ENCODE assay signal across 22 mouse cellular contexts in the genomic region with DNA sequence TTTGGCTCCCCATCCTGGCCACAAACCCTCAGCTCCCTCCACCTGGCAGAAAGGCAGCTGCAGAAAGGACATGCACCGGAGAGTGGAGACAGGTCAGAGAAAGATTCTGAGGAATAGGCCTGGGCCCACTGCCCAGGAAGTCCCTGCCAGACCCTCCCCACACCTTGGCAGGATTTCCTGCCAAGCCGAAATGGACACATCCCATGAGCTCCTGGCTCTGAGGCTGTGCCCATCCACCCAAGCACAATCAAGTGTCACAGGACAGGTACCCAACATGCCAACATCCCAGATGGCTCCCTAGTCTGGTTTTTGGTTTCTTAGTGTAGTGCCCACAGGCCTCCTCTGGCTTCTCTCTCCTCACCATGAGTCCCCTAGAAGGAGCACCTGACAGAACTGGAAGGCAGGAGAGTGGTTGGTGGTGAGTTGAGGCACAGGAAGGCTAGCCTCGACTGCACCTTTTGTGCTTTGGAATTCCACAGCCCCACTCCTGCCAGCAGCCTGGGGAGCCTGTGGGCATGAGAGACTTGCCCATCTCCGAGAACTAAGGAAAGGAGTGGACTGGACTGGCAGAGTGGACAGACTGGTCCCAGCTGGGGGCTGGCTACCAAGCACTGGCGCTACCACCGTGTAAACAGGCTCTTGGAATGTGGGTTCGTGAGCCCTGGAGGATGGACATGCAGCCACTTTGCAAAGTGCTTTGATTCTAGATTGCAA. TPM values are rescaled to one million over a fixed set of nuclear protein-coding genes. Genes with fewer than 3 reads are reported as not detected.
DNase-seq lines count a peak whose midpoint lies in the region; ATAC-seq and TF ChIP-seq lines count a peak whose summit lies in the region.
"Had no signal": no experiment of that assay in that cellular context is flagged by ENCODE, and none has a peak within 500 bp of the region (broad histone marks: within the 10 kb centered on the region; RNA-seq: fewer than 3 reads in every experiment).

No protein-coding gene starts in this region.

- no peak for ATAC-seq in forebrain, embryonic 13.5 days
- no peak for ATAC-seq in forebrain, embryonic 15.5 days (replicated peaks)
- ATAC-seq: forebrain, embryonic 14.5 days; inflammation-experienced regulatory T-cells, adult 6 months had no signal

- DNase-seq in MEL (ENCODE audit: low read depth, low spot score): no peak
- peak; percentile 87 for DNase-seq in cerebellum, adult 9-10 months
- DNase-seq in limb, embryonic 10.5 days (ENCODE audit: low spot score): no peak
- DNase-seq in heart, postnatal 14 days: no peak
- DNase-seq in gastrocnemius, postnatal 10 days: no peak
- no peak for DNase-seq in testis, postnatal 14 days (ENCODE audit: low spot score)
- DNase-seq: heart, adult 11 months; kidney, adult 9 months; kidney, postnatal 36 days; lung, adult 2 months; retina, postnatal 1 day; right cerebral cortex, postnatal 4 days had no signal

- TF ChIP-seq RAD21 in MEL (IDR thresholded peaks at IDR 0.05; ENCODE audit: low read depth, low read length): no peak

- H3K4me1 ChIP-seq in forebrain, embryonic 13.5 days: peaks cover 18% of the 10 kb centered on the region
- H3K4me1 ChIP-seq in forebrain, embryonic 15.5 days: peaks cover 10% of the 10 kb centered on the region
- peaks cover 4 to 9% of the 10 kb centered on the region in 2 experiments; a peak in 2 of 4 replicates for H3K4me1 ChIP-seq in MEL (ENCODE audit: control insufficient read depth in 1 of 2, insufficient read depth in 2 of 2, low read length in 2 of 2)
- peaks cover 50% of the 10 kb centered on the region for H3K4me1 ChIP-seq in limb, embryonic 10.5 days

- intact Hi-C loops in heart, postnatal 14 days (cut with DNase I): no loop called here

- WGBS in forebrain, embryonic 13.5 days: 82% methylated on average over 7 of the region's 7 CpGs
- WGBS in forebrain, embryonic 15.5 days: 71% methylated on average over 7 of the region's 7 CpGs
- 72% methylated on average over 7 of the region's 7 CpGs for WGBS in limb, embryonic 10.5 days

- H3K79me2 ChIP-seq in MEL (ENCODE audit: control insufficient read depth, insufficient read depth, low read length, poor library complexity): no peaks in the 10 kb centered on the region

- no peak for TF ChIP-seq EP300 in MEL (IDR thresholded peaks at IDR 0.05; ENCODE audit: low read depth in 1 of 2, low read length in 2 of 2)

- peaks cover 92% of the 10 kb centered on the region for H3K36me3 ChIP-seq in forebrain, embryonic 13.5 days (ENCODE audit: poor library complexity, severe bottlenecking)
- peaks cover 44% of the 10 kb centered on the region for H3K36me3 ChIP-seq in forebrain, embryonic 15.5 days
- H3K36me3 ChIP-seq in MEL (ENCODE audit: control insufficient read depth in 1 of 2, insufficient read depth in 2 of 2, low read length in 2 of 2): peaks cover 0 to 11% of the 10 kb centered on the region in 2 experiments
- H3K36me3 ChIP-seq in limb, embryonic 10.5 days: peaks cover 79% of the 10 kb centered on the region

- no peak overlapping the region for H3K4me3 ChIP-seq in forebrain, embryonic 13.5 days
- H3K4me3 ChIP-seq in forebrain, embryonic 15.5 days: no peak overlapping the region
- H3K4me3 ChIP-seq in MEL (ENCODE audit: control insufficient read depth in 1 of 2, insufficient read depth in 1 of 2, low read depth in 2 of 2, low read length in 2 of 2): no peak overlapping the region
- no peak overlapping the region for H3K4me3 ChIP-seq in limb, embryonic 10.5 days
- H3K4me3 ChIP-seq: embryonic facial prominence, embryonic 12.5 days; hindbrain, embryonic 10.5 days had no signal

- no peak for TF ChIP-seq POLR2A in MEL (IDR thresholded peaks at IDR 0.05; ENCODE audit: control insufficient read depth in 1 of 2, insufficient read depth in 1 of 2, low read depth in 1 of 2, low read length in 2 of 2, poor library complexity in 1 of 2)

- no peak overlapping the region for H3K4me2 ChIP-seq in forebrain, embryonic 13.5 days
- no peak overlapping the region for H3K4me2 ChIP-seq in forebrain, embryonic 15.5 days (replicated peaks)
- H3K4me2 ChIP-seq: embryonic facial prominence, embryonic 12.5 days; liver, embryonic 11.5 days; midbrain, embryonic 11.5 days had no signal

- TF ChIP-seq CTCF in MEL (IDR thresholded peaks at IDR 0.05 in 2 of 3, conservative IDR thresholded peaks at IDR 0.05 in 1 of 3; ENCODE audit: control insufficient read depth in 1 of 3, insufficient read depth in 1 of 3, low read depth in 2 of 3, low read length in 3 of 3, poor library complexity in 1 of 3, severe bottlenecking in 1 of 3): no peak

- no peaks in the 10 kb centered on the region for H3K9me3 ChIP-seq in forebrain, embryonic 13.5 days (replicated peaks)
- no peaks in the 10 kb centered on the region for H3K9me3 ChIP-seq in forebrain, embryonic 15.5 days
- H3K9me3 ChIP-seq in MEL (replicated peaks; ENCODE audit: insufficient read depth, low read length): no peaks in the 10 kb centered on the region
- no peaks in the 10 kb centered on the region for H3K9me3 ChIP-seq in limb, embryonic 10.5 days (replicated peaks)
- H3K9me3 ChIP-seq: embryonic facial prominence, embryonic 12.5 days; hindbrain, embryonic 10.5 days had no signal

- H3K27me3 ChIP-seq in forebrain, embryonic 13.5 days: peaks cover 6% of the 10 kb centered on the region; the same call in 1 of the 2 replicates
- H3K27me3 ChIP-seq in forebrain, embryonic 15.5 days: no peaks in the 10 kb centered on the region; the same call in 1 of the 2 replicates
- H3K27me3 ChIP-seq in MEL (ENCODE audit: control insufficient read depth in 1 of 2, insufficient read depth in 2 of 2, low read length in 2 of 2): no peaks in the 10 kb centered on the region
- peaks cover 44% of the 10 kb centered on the region for H3K27me3 ChIP-seq in limb, embryonic 10.5 days (ENCODE audit: low read depth, poor library complexity, severe bottlenecking)

- no peak overlapping the region for H3K9ac ChIP-seq in forebrain, embryonic 13.5 days
- H3K9ac ChIP-seq in forebrain, embryonic 15.5 days (replicated peaks): no peak overlapping the region
- H3K9ac ChIP-seq in MEL (ENCODE audit: control insufficient read depth, low read depth, low read length, poor library complexity, severe bottlenecking): no peak overlapping the region
- H3K9ac ChIP-seq: embryonic facial prominence, embryonic 12.5 days had no signal

- H3K27ac ChIP-seq in forebrain, embryonic 13.5 days: 0 out of 2 replicates have a peak overlapping the region, but pooled peaks have one; percentile 6
- H3K27ac ChIP-seq in forebrain, embryonic 15.5 days (replicated peaks): no peak overlapping the region
- H3K27ac ChIP-seq in MEL (ENCODE audit: control insufficient read depth, low read depth, low read length): no peak overlapping the region
- peak overlapping the region; percentile 37 for H3K27ac ChIP-seq in limb, embryonic 10.5 days
- H3K27ac ChIP-seq: embryonic facial prominence, embryonic 12.5 days; hindbrain, embryonic 10.5 days; macrophage had no signal

TF ChIP-seq in MEL, 35 proteins besides CTCF, POLR2A, EP300 and RAD21:
- TF ChIP-seq POLR2AphosphoS2 (IDR thresholded peaks at IDR 0.05; ENCODE audit: low read length) (0 out of 2 replicates have a peak, but pooled peaks have one; percentile 62), GABPA (IDR thresholded peaks at IDR 0.05; ENCODE audit: low read depth, low read length) (no peak)

RNA-seq across cellular contexts. Expression of gene Yars, which starts 31.0 kb away (rescaled TPM):
- 100 and 106 TPM in 2 replicates for polyA plus RNA-seq in forebrain, embryonic 13.5 days (2015; fragmentation: Nextera tagmentation; extraction: Ambion mirVana)
- polyA plus RNA-seq in forebrain, embryonic 15.5 days (2015; fragmentation: Nextera tagmentation; extraction: Ambion mirVana): 106 and 115 TPM in 2 replicates
- 89.5 and 113 TPM in 2 replicates for total RNA-seq in MEL (2012; rRNA removed)
- polyA plus RNA-seq in MEL (2012; ENCODE audit: insufficient read depth in 1 of 2, insufficient read length in 2 of 2, low read depth in 1 of 2, low replicate concordance in 2 of 2, missing spikeins in 1 of 2): 100 to 1,000 TPM; 179 to 539 TPM
- 98.9 and 103 TPM in 2 replicates for polyA plus RNA-seq in limb, embryonic 10.5 days (2016; fragmentation: Nextera tagmentation; extraction: Ambion mirVana)
- total RNA-seq in heart, postnatal 14 days (2021): 10 to 100 TPM; 26.5 to 30.5 TPM
- 10 to 100 TPM; 35.5 to 48.5 TPM for total RNA-seq in gastrocnemius, postnatal 10 days (2021)

RNA-seq across cellular contexts. Expression of gene S100pbp, which starts 31.0 kb away (rescaled TPM):
- polyA plus RNA-seq in forebrain, embryonic 13.5 days (2015; fragmentation: Nextera tagmentation; extraction: Ambion mirVana): 15.6 and 19.1 TPM in 2 replicates
- 15.3 and 17.2 TPM in 2 replicates for polyA plus RNA-seq in forebrain, embryonic 15.5 days (2015; fragmentation: Nextera tagmentation; extraction: Ambion mirVana)
- total RNA-seq in MEL (2012; rRNA removed): 11.6 and 14.2 TPM in 2 replicates
- 10 to 100 TPM in 1 of 2 experiments, not detected in 1; 28.3 TPM for polyA plus RNA-seq in MEL (2012; ENCODE audit: insufficient read depth in 1 of 2, insufficient read length in 2 of 2, low read depth in 1 of 2, low replicate concordance in 2 of 2, missing spikeins in 1 of 2)
- polyA plus RNA-seq in limb, embryonic 10.5 days (2016; fragmentation: Nextera tagmentation; extraction: Ambion mirVana): 29.7 and 34.5 TPM in 2 replicates
- total RNA-seq in heart, postnatal 14 days (2021): 10 to 100 TPM; 16.7 to 17.7 TPM
- total RNA-seq in gastrocnemius, postnatal 10 days (2021): 10 to 100 TPM in 1 of 2 experiments, 1 to 10 TPM in 1; 8.3 to 13.3 TPM

RNA-seq across cellular contexts. Expression of gene C77080, which starts 40.7 kb away (rescaled TPM):
- 3.7 and 3.8 TPM in 2 replicates for polyA plus RNA-seq in forebrain, embryonic 13.5 days (2015; fragmentation: Nextera tagmentation; extraction: Ambion mirVana)
- polyA plus RNA-seq in forebrain, embryonic 15.5 days (2015; fragmentation: Nextera tagmentation; extraction: Ambion mirVana): 4.1 and 4.5 TPM in 2 replicates
- 0.92 and 1.3 TPM in 2 replicates for total RNA-seq in MEL (2012; rRNA removed)
- 1 to 10 TPM in 1 of 2 experiments, not detected in 1; 6.9 TPM for polyA plus RNA-seq in MEL (2012; ENCODE audit: insufficient read depth in 1 of 2, insufficient read length in 2 of 2, low read depth in 1 of 2, low replicate concordance in 2 of 2, missing spikeins in 1 of 2)
- polyA plus RNA-seq in limb, embryonic 10.5 days (2016; fragmentation: Nextera tagmentation; extraction: Ambion mirVana): 4.0 and 4.1 TPM in 2 replicates
- 1 to 10 TPM; 4.8 to 5.7 TPM for total RNA-seq in heart, postnatal 14 days (2021)
- total RNA-seq in gastrocnemius, postnatal 10 days (2021): 1 to 10 TPM; 2.6 to 4.9 TPM
- total RNA-seq: neutrophil, adult 5-6 weeks had no signal

Comparison
In these comparisons a context has a peak if more than half of its experiments do, and no peak if none do; other contexts are left out.
1. H3K27ac ChIP-seq: peak in forebrain, embryonic 13.5 days (single experiment) and limb, embryonic 10.5 days (single experiment); none in forebrain, embryonic 15.5 days (single experiment) and MEL (single experiment).